Mouse (Mus musculus): ENCODE results near the gene Srgap1. TPM values are rescaled to one million over a fixed set of nuclear protein-coding genes. Genes with fewer than 3 reads are reported as not detected.

Srgap1 gene
- polyA plus RNA-seq, 1 experiment from 2014 or later, result 18.7 TPM

GRCm38 (mm10) chr10:121731048-121731725 is 315.9 kb downstream of the Srgap1 start:
- no peak for ATAC-seq (ENCODE audit: low FRiP score, low TSS enrichment)
- Histone ChIP-seq H3K4me2 (replicated peaks; ENCODE audit: low read depth, low read length) (no peak overlapping the region), H3K4me1 (ENCODE audit: control insufficient read depth, insufficient read depth, low read length) (no peaks in the 10 kb centered on the region), H3K9me3 (ENCODE audit: control insufficient read depth, low read length) (no peaks in the 10 kb centered on the region), H3K27me3 (ENCODE audit: control insufficient read depth, insufficient read depth, low read length) (no peaks in the 10 kb centered on the region), H3K27ac (ENCODE audit: low read depth, low read length) (no peak overlapping the region), H3K9ac (ENCODE audit: low read depth, low read length) (no peak overlapping the region), H3K36me3 (ENCODE audit: control insufficient read depth, insufficient read depth, low read length) (no peaks in the 10 kb centered on the region), H3K4me3 (ENCODE audit: low read length) (no peak overlapping the region)
- WGBS, result 92% methylated on average over 8 of the region's 8 CpGs

Other genes with a start within 250 kb of the Srgap1 start
- 56.1 and 57.9 TPM in 2 replicates for gene Rxylt1, start 50.1 kb upstream of the Srgap1 start, polyA plus RNA-seq (2014; fragmentation: Nextera tagmentation; extraction: Ambion mirVana)

Measured in kidney, embryonic 14.5 days (tissue).